Mouse (Mus musculus): ENCODE results near the gene Btbd35f27. TPM values are rescaled to one million over a fixed set of nuclear protein-coding genes. Genes with fewer than 3 reads are reported as not detected.
"Not testable (repeated sequence)": the region's sequence is repeated elsewhere in the genome, so short reads cannot be mapped to it uniquely, and the experiment has no call there.

Btbd35f27 gene
- not detected in 2 replicates for polyA plus RNA-seq (2016; fragmentation: Nextera tagmentation; extraction: Ambion mirVana)

DNA sequence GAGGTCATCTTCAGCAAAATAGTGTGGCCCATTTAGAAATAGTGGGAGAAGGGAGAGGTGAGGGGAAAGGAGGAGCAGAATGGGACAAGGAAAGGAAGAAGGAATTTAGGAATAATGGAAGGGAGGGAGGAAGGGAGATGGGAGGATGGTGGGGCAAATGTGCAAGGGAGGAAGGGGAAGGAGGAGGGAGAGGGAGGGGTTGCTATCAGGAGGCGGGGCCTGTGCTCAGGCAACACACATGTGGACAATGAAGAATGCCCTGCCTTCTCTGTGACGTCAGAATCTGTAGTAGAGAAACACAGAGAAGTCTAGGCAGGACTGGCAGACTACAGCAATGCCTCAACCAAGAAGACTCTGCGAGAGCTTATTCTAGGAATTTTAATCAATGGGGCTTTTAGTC is at the start of gene Btbd35f27:
Gene Btbd35f27, plus strand, starts transcription at position 301 of the 400 bp plus-strand sequence.
- 73% methylated on average over 2 of the region's 3 CpGs for WGBS
- H3K27ac ChIP-seq (replicated peaks); DNase-seq (ENCODE audit: low spot score); H3K27me3 ChIP-seq (replicated peaks; ENCODE audit: low read depth, poor library complexity, severe bottlenecking); H3K4me1 ChIP-seq; H3K9me3 ChIP-seq; H3K36me3 ChIP-seq (replicated peaks); H3K4me3 ChIP-seq: not testable (repeated sequence)

Other genes starting within 250 kb of the Btbd35f27 start
- not detected in 2 replicates for gene Btbd35f4, start 151.6 kb upstream of the Btbd35f27 start, polyA plus RNA-seq (2016; fragmentation: Nextera tagmentation; extraction: Ambion mirVana)

All from embryonic facial prominence, embryonic 10.5 days (tissue).